Mouse (Mus musculus) hindbrain, embryonic 16.5 days (tissue): ENCODE results near the gene Teddm3. TPM values are rescaled to one million over a fixed set of nuclear protein-coding genes. Genes with fewer than 3 reads are reported as not detected.
"Not testable (repeated sequence)": the region's sequence is repeated elsewhere in the genome, so short reads cannot be mapped to it uniquely, and the experiment has no call there.

ENCODE experiments used
- ATAC-seq: fragments of 200-750 bp; cut with Nextera tagmentation; 2 replicates; pipeline ENCODE4 v1.8.0; 2017; ENCODE audit warnings: moderate TSS enrichment, moderate library complexity
- H3K27ac ChIP-seq: fragments of 300-500 bp; sonication (generic); 2 replicates; pipeline ENCODE4 v1.5.1; 2014; ENCODE audit warnings: low read depth, mild to moderate bottlenecking, control low read depth, low read length, moderate library complexity
- H3K27me3 ChIP-seq: fragments of 300-500 bp; sonication (generic); replicated peaks from 2 replicates; pipeline ENCODE4 v1.6.1; 2014; ENCODE audit warnings: low read length; ENCODE audit not compliant: control insufficient read depth, insufficient read depth
- H3K36me3 ChIP-seq: fragments of 300-500 bp; sonication (generic); 2 replicates; pipeline ENCODE4 v1.6.1; 2014; ENCODE audit warnings: mild to moderate bottlenecking, low read length, moderate library complexity, mixed read lengths; ENCODE audit not compliant: control insufficient read depth, insufficient read depth
- H3K4me1 ChIP-seq: fragments of 300-500 bp; sonication (generic); 2 replicates; pipeline ENCODE4 v1.6.1; 2014; ENCODE audit warnings: low read depth, low read length; ENCODE audit not compliant: control insufficient read depth, insufficient read depth
- H3K4me2 ChIP-seq: fragments of 300-500 bp; sonication (generic); 2 replicates; pipeline ENCODE4 v1.6.1; 2014; ENCODE audit warnings: mild to moderate bottlenecking, low read length, control low read depth, moderate library complexity
- H3K4me3 ChIP-seq: fragments of 300-500 bp; sonication (generic); 2 replicates; pipeline ENCODE4 v1.5.1; 2014; ENCODE audit warnings: mild to moderate bottlenecking, low read length, control low read depth, moderate library complexity
- H3K9ac ChIP-seq: fragments of 300-500 bp; sonication (generic); 2 replicates; pipeline ENCODE4 v1.6.1; 2014; ENCODE audit warnings: low read depth, mild to moderate bottlenecking, control low read depth, low read length, moderate library complexity
- H3K9me3 ChIP-seq: fragments of 300-500 bp; sonication (generic); 2 replicates; pipeline ENCODE4 v1.6.1; 2014; ENCODE audit warnings: mild to moderate bottlenecking, low read length, moderate library complexity; ENCODE audit not compliant: control insufficient read depth
- WGBS: fragments of 180-500 bp; shearing (Covaris S2); extraction: QIAGEN DNeasy Blood & Tissue Kit; methylation state at CpG from one replicate; pipeline ENCODE4 v1.1.7; 2014; 5-methylcytosine and 5-hydroxymethylcytosine counted together
- polyA plus RNA-seq: library from polyadenylated mRNA; unstranded; fragments of >200 nt; fragmentation: Nextera tagmentation; extraction: Ambion mirVana; gene quantifications from 2 replicates; pipeline ENCODE4 v1.2.1, GENCODE M21; 2015

The Teddm3 gene
- polyA plus RNA-seq, 1 experiment from 2014 or later: 0.50 TPM

DNA sequence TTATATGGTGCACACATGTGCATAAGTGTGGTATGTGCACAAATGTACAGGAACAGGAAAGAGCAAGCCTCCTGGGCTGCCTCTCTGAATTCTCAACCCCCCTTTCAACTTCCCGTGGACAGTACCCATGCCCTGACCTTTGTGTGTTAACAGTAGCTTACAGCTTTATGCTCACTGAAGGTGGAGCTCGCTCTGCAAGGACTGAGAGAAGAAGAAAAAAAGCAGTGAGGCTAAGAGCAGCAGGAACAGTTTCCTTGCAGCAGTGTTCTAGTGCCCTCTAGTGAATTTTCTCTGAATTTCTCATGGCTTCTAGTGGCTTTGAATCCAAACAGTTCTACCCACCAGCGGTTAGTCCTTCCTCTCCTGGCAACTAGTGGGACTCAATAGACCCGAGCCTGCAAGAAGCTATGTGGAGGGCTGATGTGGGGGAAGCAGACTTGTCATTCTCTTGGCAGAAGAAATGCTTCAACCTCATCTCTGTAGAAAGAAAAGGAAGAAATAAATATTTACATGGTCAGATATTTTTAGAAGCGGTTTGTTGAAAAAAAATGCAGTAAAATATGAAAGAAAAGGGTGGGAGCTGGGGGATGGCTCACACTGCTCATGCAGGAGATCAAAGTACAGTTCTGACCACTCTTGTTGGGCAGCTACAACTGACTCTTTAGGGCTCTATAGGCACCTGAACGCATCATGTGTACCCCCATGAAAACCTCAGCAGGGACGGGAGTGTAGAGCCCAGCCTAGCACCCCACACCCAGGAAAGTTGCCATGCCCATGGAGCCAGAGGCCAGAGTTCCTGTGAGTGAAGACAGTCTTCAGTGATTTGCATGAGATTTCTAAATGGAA is 38.9 kb upstream of the Teddm3 start:
- Histone ChIP-seq H3K9ac (no peak overlapping the region), H3K4me2 (no peak overlapping the region), H3K4me3 (no peak overlapping the region), H3K27ac (no peak overlapping the region), H3K36me3 (no peaks in the 10 kb centered on the region), H3K4me1 (no peaks in the 10 kb centered on the region), H3K27me3 (no peaks in the 10 kb centered on the region), H3K9me3 (no peaks in the 10 kb centered on the region)
- ATAC-seq: peak; percentile 83
- WGBS: 39% methylated on average over 7 of the region's 7 CpGs

DNA sequence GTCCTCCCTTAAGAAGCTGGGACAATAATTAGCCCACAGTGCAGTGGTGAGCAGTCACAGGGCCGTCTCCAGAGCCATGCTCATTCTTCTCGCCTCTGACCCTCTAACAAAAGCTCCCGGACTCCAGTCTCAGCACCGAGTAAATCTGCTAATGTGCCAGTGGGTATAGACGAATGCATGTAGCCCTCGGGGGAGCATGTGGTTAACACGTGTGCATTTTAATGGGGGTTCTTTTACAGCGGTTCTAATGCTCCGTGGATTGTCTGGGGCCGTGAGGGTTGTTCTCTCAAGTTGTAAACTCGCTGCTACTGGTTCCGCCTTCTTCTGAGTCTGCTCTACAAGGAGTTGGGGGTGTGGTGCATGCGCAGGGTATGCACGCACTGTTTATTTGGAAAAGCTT is 37.8 kb upstream of the Teddm3 start:
- no peaks in the 10 kb centered on the region for H3K27me3 ChIP-seq
- H3K36me3 ChIP-seq: no peaks in the 10 kb centered on the region
- no peak overlapping the region for H3K4me2 ChIP-seq
- H3K4me1 ChIP-seq: no peaks in the 10 kb centered on the region
- no peak overlapping the region for H3K27ac ChIP-seq
- no peaks in the 10 kb centered on the region for H3K9me3 ChIP-seq
- no peak for ATAC-seq
- WGBS: 59% methylated on average over 14 of the region's 14 CpGs
- no peak overlapping the region for H3K9ac ChIP-seq
- H3K4me3 ChIP-seq: no peak overlapping the region

DNA sequence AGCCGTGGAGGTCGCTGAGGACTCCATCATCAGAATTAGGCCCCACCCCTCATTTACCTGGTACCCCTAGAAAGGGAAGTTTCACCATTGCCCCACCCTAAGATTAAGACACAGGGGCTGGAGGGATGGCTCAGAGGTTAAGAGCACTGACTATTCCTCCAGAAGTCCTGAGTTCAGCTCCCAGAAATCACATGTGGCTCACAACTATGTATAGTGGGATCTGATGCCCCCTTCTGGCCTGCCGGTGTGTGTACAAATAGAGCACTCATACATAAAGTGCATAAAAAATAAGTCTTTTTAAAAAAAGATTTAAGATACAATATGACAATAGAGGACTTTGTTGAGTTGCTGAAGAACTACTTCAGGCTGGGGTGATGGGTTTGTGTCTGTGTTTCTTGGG is 34.5 kb upstream of the Teddm3 start:
- Histone ChIP-seq H3K4me3 (no peak overlapping the region), H3K27ac (no peak overlapping the region), H3K4me1 (no peaks in the 10 kb centered on the region), H3K9ac (no peak overlapping the region), H3K36me3 (no peaks in the 10 kb centered on the region), H3K9me3 (no peaks in the 10 kb centered on the region), H3K4me2 (no peak overlapping the region), H3K27me3 (no peaks in the 10 kb centered on the region)
- no peak for ATAC-seq
- 84% methylated on average over 3 of the region's 3 CpGs for WGBS

DNA sequence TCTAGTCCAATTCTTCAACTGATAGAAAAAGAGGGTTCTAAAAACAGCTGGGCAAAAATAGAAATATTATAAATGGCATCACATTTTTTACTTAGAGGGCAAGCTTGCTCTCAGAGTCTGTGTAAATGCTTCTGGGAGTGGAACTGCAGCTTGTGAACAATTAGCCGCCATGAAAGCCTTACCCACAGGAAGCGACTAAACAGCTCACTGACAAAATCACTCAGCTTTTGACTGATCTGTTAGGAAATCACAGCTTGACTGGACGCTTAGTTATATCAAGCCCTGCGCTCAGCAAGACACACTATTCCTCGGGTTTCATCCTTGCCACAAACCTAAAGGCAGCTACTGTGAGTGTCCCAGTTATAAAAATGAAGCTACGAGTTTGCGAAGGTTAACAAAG is 33.8 kb upstream of the Teddm3 start:
- Histone ChIP-seq H3K9me3 (no peaks in the 10 kb centered on the region), H3K27me3 (no peaks in the 10 kb centered on the region), H3K27ac (no peak overlapping the region), H3K4me3 (no peak overlapping the region), H3K9ac (no peak overlapping the region), H3K36me3 (no peaks in the 10 kb centered on the region), H3K4me2 (no peak overlapping the region), H3K4me1 (no peaks in the 10 kb centered on the region)
- no peak for ATAC-seq
- WGBS: 41% methylated on average over 7 of the region's 7 CpGs

DNA sequence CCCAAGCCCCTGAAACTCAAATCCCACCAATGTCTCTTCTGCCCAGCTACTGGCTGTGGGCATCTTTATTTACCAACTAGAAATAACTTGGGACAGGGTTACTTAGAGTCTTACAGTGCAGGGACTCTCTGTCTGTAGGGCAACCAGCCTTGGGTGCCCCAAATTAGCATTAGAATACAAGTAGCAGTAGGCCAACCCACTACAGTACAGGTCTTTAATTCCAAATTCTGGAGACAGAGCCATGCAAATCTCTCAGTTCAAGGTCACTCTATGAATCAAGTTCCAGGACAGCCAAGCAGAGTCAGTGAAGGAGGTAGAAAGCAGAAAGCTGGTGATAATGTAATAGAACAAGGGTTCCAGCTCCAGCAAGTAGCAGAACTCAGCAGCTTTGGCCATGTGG is 30.9 kb upstream of the Teddm3 start:
- Histone ChIP-seq H3K4me2 (no peak overlapping the region), H3K27ac (no peak overlapping the region), H3K9ac (no peak overlapping the region), H3K36me3 (no peaks in the 10 kb centered on the region), H3K27me3 (no peaks in the 10 kb centered on the region), H3K4me3 (no peak overlapping the region), H3K9me3 (no peaks in the 10 kb centered on the region), H3K4me1 (no peaks in the 10 kb centered on the region)
- no peak for ATAC-seq

DNA sequence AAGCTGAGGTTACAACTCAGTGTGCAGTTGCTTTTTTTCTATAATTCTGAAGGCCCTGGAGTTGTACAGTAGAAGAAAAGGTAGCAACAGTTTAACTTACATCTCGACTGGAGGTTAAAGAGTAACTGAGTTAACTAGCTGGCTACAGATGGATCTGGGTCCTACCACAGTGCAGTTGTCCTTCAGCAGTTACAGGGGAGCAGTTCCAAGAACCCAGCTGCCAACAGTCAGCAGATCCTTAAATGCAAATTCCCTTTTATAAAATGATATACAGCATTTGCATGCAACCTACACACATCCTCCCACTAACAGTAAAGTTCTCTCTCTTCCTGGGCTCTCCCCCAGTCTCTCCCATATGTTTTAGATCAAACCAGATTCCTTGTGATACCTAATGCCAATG is 28.3 kb upstream of the Teddm3 start:
- 63% methylated on average over 1 of the region's 1 CpGs for WGBS
- Histone ChIP-seq H3K27ac (no peak overlapping the region), H3K9ac (no peak overlapping the region), H3K36me3 (no peaks in the 10 kb centered on the region), H3K4me1 (no peaks in the 10 kb centered on the region), H3K9me3 (no peaks in the 10 kb centered on the region), H3K4me3 (no peak overlapping the region), H3K4me2 (no peak overlapping the region), H3K27me3 (no peaks in the 10 kb centered on the region)
- no peak for ATAC-seq

DNA sequence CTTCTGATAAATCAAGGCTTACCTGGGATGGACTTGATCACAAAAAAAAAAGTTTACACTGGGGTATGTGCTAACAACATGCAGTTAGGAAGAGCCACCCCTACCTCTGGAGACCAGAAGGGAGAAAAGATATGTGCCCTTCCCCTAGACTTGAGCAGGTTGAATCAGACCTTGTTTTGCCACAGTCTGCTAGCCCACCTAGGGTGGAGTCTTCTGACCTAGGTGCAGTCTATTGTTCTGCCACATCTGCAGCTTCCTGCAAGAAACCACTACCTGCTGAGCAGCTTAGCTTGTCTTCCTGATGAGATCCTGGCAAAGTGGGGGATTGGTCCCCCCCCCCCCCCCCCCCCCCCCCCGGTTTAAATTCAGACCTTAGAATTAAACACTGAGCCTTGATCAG is 21.4 kb upstream of the Teddm3 start:
- H3K4me2 ChIP-seq: no peak overlapping the region
- no peaks in the 10 kb centered on the region for H3K27me3 ChIP-seq
- no peak overlapping the region for H3K27ac ChIP-seq
- no CpG with 5 or more reads among the region's 1 CpGs for WGBS
- no peak overlapping the region for H3K9ac ChIP-seq
- 0 out of 2 replicates have a peak, but pooled peaks cover 2% of the 10 kb centered on the region for H3K9me3 ChIP-seq
- no peak overlapping the region for H3K4me3 ChIP-seq
- H3K4me1 ChIP-seq: no peaks in the 10 kb centered on the region
- H3K36me3 ChIP-seq: no peaks in the 10 kb centered on the region
- ATAC-seq: no peak

DNA sequence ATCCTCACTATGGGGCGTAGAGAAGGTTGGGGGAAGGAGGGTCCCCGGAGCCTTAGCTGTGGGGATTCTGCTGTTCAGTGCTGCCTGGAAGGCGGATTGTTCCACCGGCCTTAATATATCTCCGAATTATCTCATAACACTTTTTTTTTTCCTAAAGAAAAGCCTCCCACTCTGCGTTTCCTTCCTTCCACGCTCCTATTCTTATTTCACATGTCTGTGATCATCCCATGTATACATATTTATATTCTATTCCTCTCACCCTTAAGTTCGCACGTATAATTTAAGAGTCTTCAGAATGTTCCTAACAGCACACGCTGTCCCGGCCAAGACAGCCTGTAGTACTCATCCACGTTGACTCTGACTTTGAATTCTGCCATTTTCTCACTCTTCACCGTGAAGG is 14.9 kb upstream of the Teddm3 start:
- Histone ChIP-seq H3K36me3 (no peaks in the 10 kb centered on the region), H3K4me3 (no peak overlapping the region), H3K9me3 (0 out of 2 replicates have a peak, but pooled peaks cover 2% of the 10 kb centered on the region), H3K27me3 (no peaks in the 10 kb centered on the region), H3K4me2 (no peak overlapping the region), H3K9ac (no peak overlapping the region), H3K27ac (no peak overlapping the region), H3K4me1 (no peaks in the 10 kb centered on the region)
- ATAC-seq: no peak
- 92% methylated on average over 13 of the region's 13 CpGs for whole genome bisulfite sequencing

DNA sequence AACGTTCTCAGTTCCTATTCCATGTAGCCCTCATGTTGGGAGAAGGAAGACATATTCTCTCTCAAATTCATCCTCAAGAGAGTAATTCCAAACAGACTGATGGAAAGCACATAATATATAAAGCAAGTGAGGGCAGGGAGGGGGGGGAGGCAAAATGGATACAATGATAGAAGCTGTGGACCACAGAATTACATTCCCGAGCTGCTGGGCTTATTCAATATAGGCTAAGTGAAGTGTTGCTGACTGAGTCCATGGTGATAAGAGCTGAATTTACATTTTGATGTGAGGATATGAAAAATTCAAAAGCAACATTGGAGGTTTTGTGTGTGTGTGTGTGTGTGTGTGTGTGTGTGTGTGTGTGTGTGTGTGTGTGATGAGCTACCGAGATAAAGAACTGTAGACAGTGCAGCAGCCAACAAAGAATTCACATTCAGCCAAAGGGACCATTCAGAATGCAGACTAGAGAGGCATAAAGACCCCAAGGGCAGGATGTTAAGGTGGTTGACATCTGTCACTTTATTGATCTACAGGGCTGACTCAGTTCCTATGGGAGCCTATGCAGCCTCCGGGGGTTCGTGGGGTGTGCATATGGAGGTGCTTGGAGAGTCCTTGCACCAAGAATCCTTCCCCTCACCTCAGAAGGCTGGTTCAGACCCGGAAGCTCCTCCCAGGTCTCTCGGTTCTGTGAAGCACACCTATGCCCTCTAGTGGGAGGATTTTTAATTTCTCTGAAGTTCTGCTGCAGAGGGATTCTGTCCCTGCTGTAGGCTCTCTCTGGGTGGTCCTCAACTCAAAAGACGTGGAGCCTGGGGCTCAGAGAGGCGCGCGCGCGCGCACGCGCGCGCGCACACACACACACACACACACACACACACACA is 11.8 kb upstream of the Teddm3 start:
- not testable (repeated sequence) for H3K27ac ChIP-seq, H3K27me3 ChIP-seq, H3K9ac ChIP-seq, H3K9me3 ChIP-seq, H3K4me3 ChIP-seq, H3K4me1 ChIP-seq, H3K36me3 ChIP-seq
- 31% methylated on average over 11 of the region's 19 CpGs for WGBS
- H3K4me2 ChIP-seq: peak overlapping the region; percentile 19; the same call in 1 of the 2 replicates
- ATAC-seq: peak; percentile 85
